Mouse (Mus musculus): ENCODE data around the gene Cap1. TPM values are rescaled to one million over a fixed set of nuclear protein-coding genes. Genes with fewer than 3 reads are reported as not detected.
A peak's percentile ranks its signal among the peaks of the same experiment; 100 is the strongest.

The Cap1 gene
- polyA plus RNA-seq (2017; shearing (Covaris generic)) = 100 to 1,000 TPM; 373 to 385 TPM

DNA sequence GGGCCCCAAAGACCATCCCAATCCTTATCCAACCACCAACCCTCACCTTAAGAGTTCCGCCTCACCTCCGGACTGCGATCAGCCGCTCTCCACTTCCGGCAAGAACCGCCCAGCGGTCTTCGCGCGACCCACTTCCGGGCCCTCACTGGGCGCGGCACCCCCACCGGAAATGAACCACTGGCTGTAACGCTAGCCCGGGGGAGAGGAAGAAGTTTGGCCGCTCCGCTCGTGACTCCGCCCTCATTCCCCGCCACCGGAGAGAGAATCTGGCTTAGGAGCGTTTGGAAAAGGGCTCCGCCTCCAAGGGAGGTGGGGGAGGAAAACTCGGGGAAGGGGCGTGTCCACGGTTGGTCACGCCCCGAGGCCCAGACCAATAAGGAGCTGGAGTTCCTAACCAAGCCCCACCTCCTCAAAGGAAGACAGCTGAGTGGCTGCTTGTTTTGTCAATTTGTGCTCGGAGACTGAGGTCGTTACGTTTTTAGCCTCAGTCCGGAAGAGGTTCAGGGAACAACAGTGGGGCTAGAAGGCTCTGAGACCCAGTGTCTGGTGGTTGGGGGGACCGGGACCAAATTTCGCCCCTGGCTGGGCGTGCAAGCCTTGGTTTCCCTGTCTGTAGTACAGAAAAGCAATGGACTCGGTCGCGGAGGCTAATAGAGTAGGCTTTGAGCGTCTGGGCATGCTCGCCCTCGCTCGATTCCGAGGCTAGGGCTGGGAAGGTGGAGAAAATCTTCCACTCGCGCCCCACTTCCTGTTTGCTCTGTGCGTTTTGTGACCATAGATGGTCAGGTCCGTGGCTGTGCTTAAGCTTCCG is at the start of gene Cap1:
TSS of gene Cap1 (minus strand) at position 289 of the 811 bp plus-strand sequence.
- ATAC-seq = peak; percentile 85

- peak; percentile 82 for ATAC-seq
Measured at GRCm38 (mm10) chr4:122933857-122934256, 48.0 kb upstream of the Cap1 start.

- ATAC-seq = peak; percentile 68
Measured at GRCm38 (mm10) chr4:122933051-122933591, 47.3 kb upstream of the Cap1 start.

GRCm38 (mm10) chr4:122932239-122932978 is 46.6 kb upstream of the Cap1 start:
- peak; percentile 43 for ATAC-seq

GRCm38 (mm10) chr4:122930939-122931590 is 45.2 kb upstream of the Cap1 start:
- no peak for ATAC-seq

DNA sequence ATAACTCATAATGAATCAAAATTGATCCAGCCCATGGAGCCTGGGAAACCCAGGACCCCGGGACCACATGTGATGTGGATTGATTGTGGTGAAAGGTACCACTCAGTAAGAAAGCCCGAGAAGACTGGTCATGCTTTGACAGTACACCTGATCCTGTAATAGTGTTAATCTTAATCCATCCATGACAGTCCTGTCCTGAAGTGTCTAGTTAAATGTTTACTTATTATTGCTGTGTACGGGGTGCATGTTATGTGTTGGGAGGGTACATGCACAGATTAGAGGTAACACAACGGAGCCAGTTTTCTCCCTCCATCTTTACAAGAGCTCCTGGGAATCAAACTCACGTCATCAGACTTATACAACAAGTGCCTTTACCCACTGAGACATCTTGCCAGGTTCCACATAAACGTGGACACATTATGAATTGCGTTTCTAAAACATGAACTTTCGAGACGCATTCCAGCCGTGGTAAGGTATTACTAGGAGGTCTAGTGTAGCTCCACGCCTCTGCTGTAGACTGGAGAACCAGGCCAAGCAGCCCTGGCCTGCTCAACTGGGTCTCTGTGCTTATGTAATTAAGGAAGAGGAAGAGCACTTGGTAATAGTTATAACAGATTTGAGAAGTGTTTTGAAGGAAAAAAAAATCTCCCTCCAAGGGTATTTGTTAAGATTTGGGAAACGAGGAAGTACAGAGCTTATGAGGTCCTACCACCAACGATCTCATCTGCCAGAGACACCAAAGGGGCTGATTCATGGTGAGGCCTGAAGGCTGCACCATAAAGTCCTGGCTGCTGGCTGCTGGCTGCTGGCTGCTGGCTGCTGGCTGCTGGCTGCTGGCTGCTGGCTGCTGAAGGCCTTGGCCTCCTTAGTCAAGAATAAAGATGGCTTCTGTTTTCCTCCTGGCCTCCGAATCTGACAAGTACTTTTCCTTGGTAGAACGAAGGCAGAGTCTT is 37.8 kb upstream of the Cap1 start:
- no peak for ATAC-seq

DNA sequence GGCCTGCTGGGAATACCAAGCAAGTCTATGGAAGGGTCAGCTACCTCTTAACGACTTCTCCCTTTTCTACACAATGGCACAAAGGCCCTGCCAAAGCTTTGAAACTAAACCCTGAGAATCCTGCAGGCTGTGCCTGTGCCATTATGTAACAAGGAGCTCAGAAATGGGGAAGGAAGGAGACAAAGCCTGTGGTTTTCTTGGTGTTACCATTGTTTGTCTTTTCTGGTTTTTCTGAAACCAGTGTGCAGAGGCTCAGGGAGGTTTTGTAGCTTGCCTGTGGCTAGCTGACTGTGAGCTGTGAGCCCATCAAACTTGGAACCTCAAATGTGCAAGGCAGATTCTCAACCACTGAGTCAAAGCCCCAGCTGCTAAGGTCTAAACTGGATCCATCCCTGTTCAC is 37.0 kb upstream of the Cap1 start:
- ATAC-seq = no peak

- ATAC-seq = no peak
Measured at GRCm38 (mm10) chr4:122915985-122916384, 30.1 kb upstream of the Cap1 start.

- ATAC-seq = no peak
Measured at GRCm38 (mm10) chr4:122914186-122914585, 28.3 kb upstream of the Cap1 start.

DNA sequence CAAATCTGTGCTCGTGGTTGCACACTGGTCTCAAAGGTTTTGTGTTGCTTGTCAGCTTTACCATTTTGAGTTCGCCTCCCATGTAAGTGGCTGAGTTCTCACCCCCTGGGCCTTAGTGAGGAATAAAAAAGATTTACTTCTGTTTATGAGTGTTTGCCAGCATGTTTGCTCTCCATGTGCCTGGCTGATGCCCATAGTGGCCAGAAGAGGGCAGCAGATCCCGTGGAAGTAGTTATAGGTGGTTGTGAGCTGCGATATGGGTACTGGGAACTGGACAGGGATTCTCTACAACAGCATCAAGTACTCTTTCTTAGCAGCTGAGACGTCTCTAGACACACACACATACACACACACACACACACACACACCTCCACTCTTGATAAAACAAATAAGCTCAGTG is 26.8 kb upstream of the Cap1 start:
- ATAC-seq = no peak

- ATAC-seq = no peak
Measured at GRCm38 (mm10) chr4:122910577-122910976, 24.7 kb upstream of the Cap1 start.

DNA sequence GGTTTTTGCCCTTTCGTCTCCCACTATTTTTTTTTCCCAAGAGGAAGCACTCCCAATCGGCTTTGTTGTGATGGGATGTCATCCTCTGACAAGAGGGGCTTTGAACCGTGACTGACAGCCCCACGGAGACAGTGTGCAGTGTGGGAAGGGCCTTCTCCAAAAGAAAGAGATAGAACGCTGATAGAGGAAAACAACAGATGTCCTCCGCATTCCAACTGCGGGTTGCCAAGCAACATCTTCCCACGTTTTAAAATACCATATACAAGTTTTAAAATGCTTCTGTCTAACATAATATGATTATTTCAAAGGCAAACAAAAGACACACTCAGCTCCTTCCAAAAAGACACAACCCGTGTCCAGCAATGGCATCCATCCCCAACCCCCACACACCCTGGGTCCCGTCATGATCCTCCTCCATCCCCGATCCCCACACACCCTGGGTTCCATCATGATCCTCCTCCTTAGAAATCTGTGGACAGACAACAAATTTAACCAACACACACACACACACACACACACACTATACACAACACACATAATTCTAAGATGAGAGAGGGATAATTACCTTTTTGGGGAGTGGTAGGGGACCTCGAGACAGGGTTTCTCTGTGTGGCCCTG is 23.8 kb upstream of the Cap1 start:
- no peak for ATAC-seq

DNA sequence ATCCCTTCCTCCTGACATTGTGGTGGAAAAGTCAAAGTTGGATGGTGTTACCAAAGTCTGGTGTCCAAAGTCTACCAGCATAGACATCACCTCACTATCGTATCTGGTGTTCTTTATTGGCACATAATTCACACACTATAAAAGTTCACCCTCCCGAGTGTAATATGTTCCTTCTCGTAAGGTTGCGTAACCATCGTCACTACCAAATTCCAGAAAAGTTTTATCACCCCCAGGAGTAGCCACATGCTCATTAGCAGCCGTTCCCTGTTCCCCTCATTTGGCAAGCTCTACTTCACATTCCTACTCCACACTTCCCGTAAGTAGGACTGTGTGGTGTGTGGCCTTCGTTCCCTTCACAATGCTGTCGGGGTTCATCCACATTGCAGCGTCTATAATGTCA is 19.5 kb upstream of the Cap1 start:
- ATAC-seq = no peak

DNA sequence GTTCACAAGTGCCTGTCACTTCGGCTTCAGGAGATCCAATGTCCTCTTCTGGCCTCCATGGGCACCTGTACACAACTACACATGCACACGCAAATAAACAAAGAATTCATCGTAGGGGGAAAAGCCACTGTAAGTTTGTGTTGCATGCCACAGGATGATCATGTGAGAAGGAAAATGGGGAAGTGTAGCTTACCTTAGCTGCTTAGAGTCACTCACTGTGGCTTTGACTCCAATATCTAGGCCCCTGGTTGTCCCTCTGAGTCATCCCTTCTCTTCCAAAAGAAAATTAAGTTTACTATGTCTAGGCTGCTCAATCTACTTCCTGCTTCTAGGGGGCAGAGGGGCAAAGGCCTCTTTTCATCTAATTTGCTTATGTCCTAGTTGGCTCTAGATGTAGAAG is 17.9 kb upstream of the Cap1 start:
- no peak for ATAC-seq

GRCm38 (mm10) chr4:122902156-122902555 is 16.3 kb upstream of the Cap1 start:
- no peak for ATAC-seq

DNA sequence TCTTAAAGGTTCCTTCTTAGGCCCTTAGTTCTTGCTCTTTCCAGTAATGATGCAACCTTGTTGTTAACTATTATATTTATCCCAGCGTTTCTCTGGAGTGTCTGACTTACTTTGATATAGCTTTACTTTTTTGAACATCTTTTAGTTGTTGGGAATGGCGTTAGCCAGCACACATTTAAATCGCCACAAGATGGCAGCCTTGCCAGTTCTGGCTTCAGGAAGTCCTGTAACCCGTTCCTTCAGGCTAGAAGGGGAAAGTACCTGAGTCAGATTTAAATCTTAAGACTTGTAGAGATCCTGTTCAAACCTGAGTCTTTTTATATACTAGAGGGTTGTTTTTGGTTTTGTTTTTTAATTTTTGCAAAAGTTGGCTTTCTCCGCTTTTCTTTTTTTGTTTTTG is 12.5 kb upstream of the Cap1 start:
- ATAC-seq = peak; percentile 100

DNA sequence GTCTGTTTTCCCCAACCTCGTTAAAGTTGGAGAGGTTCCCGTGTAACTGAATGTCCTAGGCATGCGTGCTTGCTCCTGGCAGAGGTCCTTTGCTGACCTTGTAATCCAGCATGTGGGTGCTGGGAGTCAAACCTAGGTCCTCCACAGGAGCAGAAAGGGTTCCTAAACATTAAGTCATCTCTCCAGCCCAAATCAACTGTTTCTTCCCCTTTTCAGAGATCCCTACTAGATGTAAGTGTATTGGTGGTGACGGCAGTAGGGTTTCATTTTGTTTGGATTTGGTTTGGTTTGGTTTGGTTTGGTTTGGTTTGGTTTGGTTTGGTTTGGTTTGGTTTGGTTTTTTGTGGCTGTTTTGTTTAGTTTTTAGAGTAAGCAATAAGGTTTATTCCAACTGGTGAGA is 11.9 kb upstream of the Cap1 start:
- no peak for ATAC-seq

- ATAC-seq = no peak
Measured at GRCm38 (mm10) chr4:122892157-122892556, 6.3 kb upstream of the Cap1 start.

- no peak for ATAC-seq
Measured at GRCm38 (mm10) chr4:122891597-122891996, 5.7 kb upstream of the Cap1 start.

GRCm38 (mm10) chr4:122890881-122891481 is 5.1 kb upstream of the Cap1 start:
- no peak for ATAC-seq

DNA sequence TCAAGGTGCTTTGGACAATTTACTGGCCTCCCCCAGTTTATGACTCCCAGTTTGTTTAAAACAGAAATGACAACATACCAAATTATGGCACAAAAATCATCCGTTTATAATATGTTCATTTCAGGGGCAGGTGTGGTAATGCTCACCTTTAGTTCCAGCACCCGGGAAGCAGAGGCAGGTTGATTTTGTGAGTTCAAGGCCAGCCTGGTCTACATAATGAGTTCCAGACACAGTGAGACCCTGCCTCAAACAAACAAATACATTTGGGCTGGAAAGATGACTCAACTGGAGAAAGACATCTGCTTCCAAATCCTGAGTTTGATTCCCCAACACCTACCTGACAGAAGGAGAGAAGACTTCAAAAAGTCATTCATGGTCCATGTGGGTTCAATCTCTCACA is 1.5 kb upstream of the Cap1 start:
- ATAC-seq = no peak
